16 mouse cellular contexts compared by ENCODE assay signal in genomic region chr3:87980728-87981127, GRCm38 (mm10). TPM values are rescaled to one million over a fixed set of nuclear protein-coding genes. Genes with fewer than 3 reads are reported as not detected.
DNase-seq lines count a peak whose midpoint lies in the region; ATAC-seq lines count a peak whose summit lies in the region.
"Had no signal": no experiment of that assay in that cellular context is flagged by ENCODE, and none has a peak within 500 bp of the region (broad histone marks: within the 10 kb centered on the region; RNA-seq: fewer than 3 reads in every experiment).

No protein-coding gene starts in this region.

- H3K4me2 ChIP-seq in hindbrain, embryonic 14.5 days (replicated peaks), result no peak overlapping the region
- no peak overlapping the region for H3K4me2 ChIP-seq in lung, embryonic 15.5 days
- H3K4me2 ChIP-seq: embryonic facial prominence, embryonic 12.5 days; hindbrain, embryonic 15.5 days; liver, embryonic 12.5 days had no signal

- H3K4me3 ChIP-seq in hindbrain, embryonic 10.5 days, result peak overlapping the region; percentile 10; the same call in 1 of the 2 replicates
- H3K4me3 ChIP-seq in hindbrain, embryonic 14.5 days (replicated peaks; ENCODE audit: low read length), result no peak overlapping the region
- H3K4me3 ChIP-seq in lung, embryonic 15.5 days, result no peak overlapping the region
- H3K4me3 ChIP-seq in brown adipose tissue, adult 24 weeks (ENCODE audit: insufficient read depth, low read depth, low read length), result no peak overlapping the region
- H3K4me3 ChIP-seq in embryonic facial prominence, embryonic 10.5 days, result peak overlapping the region; percentile 11; the same call in 1 of the 2 replicates
- H3K4me3 ChIP-seq: embryonic facial prominence, embryonic 12.5 days; hindbrain, embryonic 15.5 days; liver, embryonic 12.5 days had no signal

- WGBS in hindbrain, embryonic 10.5 days, result 60% methylated on average over 5 of the region's 5 CpGs
- WGBS in hindbrain, embryonic 14.5 days, result 63% methylated on average over 5 of the region's 5 CpGs
- 62% methylated on average over 5 of the region's 5 CpGs for WGBS in lung, embryonic 15.5 days
- 58% methylated on average over 5 of the region's 5 CpGs for WGBS in embryonic facial prominence, embryonic 10.5 days

- no peak overlapping the region for H3K9ac ChIP-seq in hindbrain, embryonic 14.5 days
- H3K9ac ChIP-seq in lung, embryonic 15.5 days, result no peak overlapping the region
- H3K9ac ChIP-seq: embryonic facial prominence, embryonic 12.5 days; hindbrain, embryonic 15.5 days; liver, embryonic 12.5 days had no signal

- peak; percentile 41 for DNase-seq in hindbrain, embryonic 10.5 days (ENCODE audit: low spot score)
- no peak for DNase-seq in hindbrain, embryonic 14.5 days (ENCODE audit: low spot score)
- DNase-seq in lung, adult 18-20 months, result no peak
- peak; percentile 16 for DNase-seq in embryonic facial prominence, embryonic 10.5 days (ENCODE audit: low spot score)
- no peak for DNase-seq in urinary bladder, postnatal 10 days (ENCODE audit: low spot score)
- DNase-seq: adrenal gland, adult 2 months; cerebellum, adult 11-12 months; gastrocnemius, postnatal 25 days; kidney, postnatal 4 days had no signal

- H3K27ac ChIP-seq in hindbrain, embryonic 10.5 days, result peak overlapping the region; percentile 94
- no peak overlapping the region for H3K27ac ChIP-seq in hindbrain, embryonic 14.5 days
- peak overlapping the region; percentile 98 for H3K27ac ChIP-seq in lung, embryonic 15.5 days
- peak overlapping the region; percentile 98 for H3K27ac ChIP-seq in brown adipose tissue, adult 24 weeks (replicated peaks; ENCODE audit: low read depth, low read length)
- H3K27ac ChIP-seq in embryonic facial prominence, embryonic 10.5 days (replicated peaks), result peak overlapping the region; percentile 87
- H3K27ac ChIP-seq: embryonic facial prominence, embryonic 12.5 days; hindbrain, embryonic 15.5 days; liver, embryonic 12.5 days had no signal

- no peak for ATAC-seq in hindbrain, embryonic 14.5 days (ENCODE audit: low FRiP score)
- ATAC-seq in lung, embryonic 15.5 days (ENCODE audit: borderline replicate concordance, extremely low read depth, low FRiP score, low TSS enrichment), result no peak
- ATAC-seq: CD4-positive, CD25-positive, alpha-beta regulatory T cell, adult 4 months; liver, embryonic 12.5 days had no signal

- peaks cover 57% of the 10 kb centered on the region for H3K36me3 ChIP-seq in hindbrain, embryonic 10.5 days
- peaks cover 4% of the 10 kb centered on the region; the same call in 1 of the 2 replicates for H3K36me3 ChIP-seq in hindbrain, embryonic 14.5 days (replicated peaks; ENCODE audit: control insufficient read depth, insufficient read depth)
- H3K36me3 ChIP-seq in lung, embryonic 15.5 days, result no peaks in the 10 kb centered on the region; the same call in none of the 2 replicates
- H3K36me3 ChIP-seq in embryonic facial prominence, embryonic 10.5 days (replicated peaks), result peaks cover 41% of the 10 kb centered on the region
- H3K36me3 ChIP-seq: hindbrain, embryonic 15.5 days; liver, embryonic 12.5 days had no signal

- no peaks in the 10 kb centered on the region for H3K9me3 ChIP-seq in hindbrain, embryonic 10.5 days
- no peaks in the 10 kb centered on the region for H3K9me3 ChIP-seq in hindbrain, embryonic 14.5 days (ENCODE audit: control insufficient read depth, low read length)
- H3K9me3 ChIP-seq in lung, embryonic 15.5 days, result no peaks in the 10 kb centered on the region
- no peaks in the 10 kb centered on the region for H3K9me3 ChIP-seq in embryonic facial prominence, embryonic 10.5 days
- H3K9me3 ChIP-seq: embryonic facial prominence, embryonic 12.5 days; hindbrain, embryonic 15.5 days; liver, embryonic 12.5 days had no signal

- H3K27me3 ChIP-seq in hindbrain, embryonic 10.5 days (ENCODE audit: insufficient read depth, poor library complexity, severe bottlenecking), result 0 out of 2 replicates have a peak, but pooled peaks cover 3% of the 10 kb centered on the region
- no peaks in the 10 kb centered on the region for H3K27me3 ChIP-seq in hindbrain, embryonic 14.5 days (ENCODE audit: control insufficient read depth, insufficient read depth, low read length)
- H3K27me3 ChIP-seq in lung, embryonic 15.5 days, result no peaks in the 10 kb centered on the region
- H3K27me3 ChIP-seq in embryonic facial prominence, embryonic 10.5 days (replicated peaks; ENCODE audit: low read depth, poor library complexity, severe bottlenecking), result peaks cover 7% of the 10 kb centered on the region
- H3K27me3 ChIP-seq: embryonic facial prominence, embryonic 12.5 days; hindbrain, embryonic 15.5 days had no signal

- H3K4me1 ChIP-seq in hindbrain, embryonic 10.5 days (replicated peaks), result peaks cover 89% of the 10 kb centered on the region
- H3K4me1 ChIP-seq in hindbrain, embryonic 14.5 days (replicated peaks; ENCODE audit: control insufficient read depth, insufficient read depth, low read length), result peaks cover 25% of the 10 kb centered on the region
- peaks cover 53% of the 10 kb centered on the region for H3K4me1 ChIP-seq in lung, embryonic 15.5 days
- peaks cover 30% of the 10 kb centered on the region for H3K4me1 ChIP-seq in brown adipose tissue, adult 24 weeks (ENCODE audit: control insufficient read depth, insufficient read depth, insufficient read length, low read length)
- H3K4me1 ChIP-seq in embryonic facial prominence, embryonic 10.5 days, result peaks cover 78% of the 10 kb centered on the region

RNA-seq across cellular contexts. Expression of gene Nes, which starts 9.8 kb away (rescaled TPM):
- polyA plus RNA-seq in hindbrain, embryonic 10.5 days (2016; fragmentation: Nextera tagmentation; extraction: Ambion mirVana), result 109 and 143 TPM in 2 replicates
- polyA plus RNA-seq in hindbrain, embryonic 14.5 days (2014; fragmentation: Nextera tagmentation; extraction: Ambion mirVana), result 20.5 and 20.7 TPM in 2 replicates
- polyA plus RNA-seq in lung, embryonic 15.5 days (2015; fragmentation: Nextera tagmentation; extraction: Ambion mirVana), result 30.1 and 32.4 TPM in 2 replicates
- 7.6 and 8.4 TPM in 2 replicates for polyA plus RNA-seq in brown adipose tissue, adult 24 weeks (2012; ENCODE audit: insufficient read depth, insufficient read length, missing spikeins)
- 35.3 and 46.2 TPM in 2 replicates for polyA plus RNA-seq in embryonic facial prominence, embryonic 10.5 days (2016; fragmentation: Nextera tagmentation; extraction: Ambion mirVana)
- polyA plus RNA-seq: CD4-positive, CD25-positive, alpha-beta regulatory T cell, adult 4 months had no signal

RNA-seq across cellular contexts. Expression of gene Bcan, which starts 19.3 kb away (rescaled TPM):
- polyA plus RNA-seq in hindbrain, embryonic 10.5 days (2016; fragmentation: Nextera tagmentation; extraction: Ambion mirVana), result 0.91 and 0.95 TPM in 2 replicates
- 89.1 and 99.3 TPM in 2 replicates for polyA plus RNA-seq in hindbrain, embryonic 14.5 days (2014; fragmentation: Nextera tagmentation; extraction: Ambion mirVana)
- 0.07 and 0.18 TPM in 2 replicates for polyA plus RNA-seq in lung, embryonic 15.5 days (2015; fragmentation: Nextera tagmentation; extraction: Ambion mirVana)
- not detected in 2 replicates for polyA plus RNA-seq in brown adipose tissue, adult 24 weeks (2012; ENCODE audit: insufficient read depth, insufficient read length, missing spikeins)
- 0.32 and 0.41 TPM in 2 replicates for polyA plus RNA-seq in embryonic facial prominence, embryonic 10.5 days (2016; fragmentation: Nextera tagmentation; extraction: Ambion mirVana)
- polyA plus RNA-seq: CD4-positive, CD25-positive, alpha-beta regulatory T cell, adult 4 months; liver, embryonic 12.5 days had no signal

RNA-seq across cellular contexts. Expression of gene Crabp2, which starts 32.3 kb away (rescaled TPM):
- polyA plus RNA-seq in hindbrain, embryonic 10.5 days (2016; fragmentation: Nextera tagmentation; extraction: Ambion mirVana), result 956 and 1,072 TPM in 2 replicates
- 48.7 and 56.4 TPM in 2 replicates for polyA plus RNA-seq in hindbrain, embryonic 14.5 days (2014; fragmentation: Nextera tagmentation; extraction: Ambion mirVana)
- polyA plus RNA-seq in lung, embryonic 15.5 days (2015; fragmentation: Nextera tagmentation; extraction: Ambion mirVana), result 8.1 and 10.4 TPM in 2 replicates
- not detected in 2 replicates for polyA plus RNA-seq in brown adipose tissue, adult 24 weeks (2012; ENCODE audit: insufficient read depth, insufficient read length, missing spikeins)
- polyA plus RNA-seq in embryonic facial prominence, embryonic 10.5 days (2016; fragmentation: Nextera tagmentation; extraction: Ambion mirVana), result 686 and 800 TPM in 2 replicates
- polyA plus RNA-seq: adrenal gland, adult 2 months; CD4-positive, CD25-positive, alpha-beta regulatory T cell, adult 4 months; small intestine, adult 2 months had no signal

RNA-seq across cellular contexts. Expression of gene Hapln2, which starts 46.7 kb away (rescaled TPM):
- 0.11 and 0.14 TPM in 2 replicates for polyA plus RNA-seq in hindbrain, embryonic 10.5 days (2016; fragmentation: Nextera tagmentation; extraction: Ambion mirVana)
- 0.41 and 0.67 TPM in 2 replicates for polyA plus RNA-seq in hindbrain, embryonic 14.5 days (2014; fragmentation: Nextera tagmentation; extraction: Ambion mirVana)
- 0.07 and 0.23 TPM in 2 replicates for polyA plus RNA-seq in lung, embryonic 15.5 days (2015; fragmentation: Nextera tagmentation; extraction: Ambion mirVana)
- polyA plus RNA-seq in brown adipose tissue, adult 24 weeks (2012; ENCODE audit: insufficient read depth, insufficient read length, missing spikeins), result not detected in 2 replicates
- polyA plus RNA-seq in embryonic facial prominence, embryonic 10.5 days (2016; fragmentation: Nextera tagmentation; extraction: Ambion mirVana), result not detected in 2 replicates
- polyA plus RNA-seq: liver, embryonic 12.5 days; small intestine, adult 2 months had no signal

RNA-seq across cellular contexts. Expression of gene Rrnad1, which starts 50.2 kb away (rescaled TPM):
- polyA plus RNA-seq in hindbrain, embryonic 10.5 days (2016; fragmentation: Nextera tagmentation; extraction: Ambion mirVana), result 18.9 and 20.9 TPM in 2 replicates
- 15.8 and 18.1 TPM in 2 replicates for polyA plus RNA-seq in hindbrain, embryonic 14.5 days (2014; fragmentation: Nextera tagmentation; extraction: Ambion mirVana)
- polyA plus RNA-seq in lung, embryonic 15.5 days (2015; fragmentation: Nextera tagmentation; extraction: Ambion mirVana), result 18.3 and 18.5 TPM in 2 replicates
- polyA plus RNA-seq in brown adipose tissue, adult 24 weeks (2012; ENCODE audit: insufficient read depth, insufficient read length, missing spikeins), result 4.5 and 6.7 TPM in 2 replicates
- 20.6 and 21.5 TPM in 2 replicates for polyA plus RNA-seq in embryonic facial prominence, embryonic 10.5 days (2016; fragmentation: Nextera tagmentation; extraction: Ambion mirVana)

Comparison
In these comparisons a context has a peak if more than half of its experiments do, and no peak if none do; other contexts are left out.
1. DNase-seq: peak in hindbrain, embryonic 10.5 days (single experiment) and embryonic facial prominence, embryonic 10.5 days (single experiment); none in hindbrain, embryonic 14.5 days (single experiment), lung, adult 18-20 months (0 of 2) and urinary bladder, postnatal 10 days (single experiment).
2. H3K4me3 ChIP-seq: peak in hindbrain, embryonic 10.5 days (single experiment) and embryonic facial prominence, embryonic 10.5 days (single experiment); none in hindbrain, embryonic 14.5 days (single experiment), lung, embryonic 15.5 days (single experiment) and brown adipose tissue, adult 24 weeks (single experiment).
3. RNA of gene Bcan, which starts 19.3 kb away (polyA plus RNA-seq): 89.1 to 99.3 TPM in hindbrain, embryonic 14.5 days; 0.91 to 0.95 TPM in hindbrain, embryonic 10.5 days, 0.32 to 0.41 TPM in embryonic facial prominence, embryonic 10.5 days, 0.07 to 0.18 TPM in lung, embryonic 15.5 days and not detected in brown adipose tissue, adult 24 weeks; every median in the first group is over 10 times any median in the second.
4. RNA of gene Crabp2, which starts 32.3 kb away (polyA plus RNA-seq): 956 to 1,072 TPM in hindbrain, embryonic 10.5 days and 686 to 800 TPM in embryonic facial prominence, embryonic 10.5 days; 48.7 to 56.4 TPM in hindbrain, embryonic 14.5 days, 8.1 to 10.4 TPM in lung, embryonic 15.5 days and not detected in brown adipose tissue, adult 24 weeks; every median in the first group is over 10 times any median in the second.